Mouse (Mus musculus): Measurements from ENCODE around the gene Ankrd24.
"Not testable (repeated sequence)": the region's sequence is repeated elsewhere in the genome, so short reads cannot be mapped to it uniquely, and the experiment has no call there.

The Ankrd24 gene

GRCm38 (mm10) chr10:81645391-81645790, 17.1 kb downstream of the Ankrd24 start:
- no peak for DNase-seq

- DNase-seq: no peak
Measured at GRCm38 (mm10) chr10:81646015-81646555, 17.7 kb downstream of the Ankrd24 start.

DNA sequence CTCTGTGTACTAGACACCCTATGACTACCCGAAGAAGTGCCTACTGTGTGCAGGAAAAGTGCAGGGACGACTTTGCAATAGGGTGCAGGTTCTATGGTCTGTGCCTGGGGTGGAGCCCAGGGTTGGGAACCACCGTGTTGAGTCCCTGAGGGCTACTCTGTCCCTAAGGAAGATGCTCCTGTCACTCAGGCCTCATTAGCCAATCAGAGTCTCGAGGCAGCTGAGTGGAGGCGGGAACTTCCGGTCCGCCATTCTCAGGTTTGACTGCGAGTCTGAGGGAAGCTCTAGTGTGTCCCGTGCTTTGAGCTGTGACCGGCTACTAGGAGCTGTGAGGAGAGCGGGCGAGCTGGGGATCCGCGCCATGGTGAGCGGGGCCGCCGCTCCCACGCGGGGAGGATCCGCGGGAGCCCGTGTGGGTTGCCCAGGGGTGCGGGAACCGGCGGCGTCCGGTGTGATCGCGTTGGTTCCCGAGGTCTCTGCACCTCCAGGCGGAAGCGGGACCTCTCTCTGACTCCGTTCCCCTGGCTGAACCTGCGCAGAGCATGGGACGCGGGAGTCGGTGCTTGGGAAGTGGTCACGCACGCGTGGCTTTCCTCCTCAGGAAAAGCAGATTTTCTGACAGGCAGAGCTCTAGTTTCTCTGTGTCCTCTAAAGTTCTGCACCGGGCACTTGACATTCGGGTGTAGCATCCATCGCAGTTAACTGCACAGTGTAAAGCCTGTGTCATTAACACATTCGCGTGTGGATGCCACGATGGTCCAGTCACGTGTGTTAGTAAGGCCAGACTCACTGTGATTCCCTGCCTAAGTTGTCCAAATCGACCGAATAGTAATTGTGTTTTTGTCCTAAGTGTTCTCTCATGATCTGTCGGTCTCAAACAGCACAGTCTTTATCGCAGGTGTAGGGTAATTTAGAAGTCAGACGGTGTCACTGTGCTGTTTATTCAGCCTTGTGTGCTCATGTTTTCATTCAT, 20.7 kb downstream of the Ankrd24 start, which contains the start of gene Gm10778:
TSS of gene Gm10778 (plus strand) at position 257 of the 973 bp plus-strand sequence.
- peak; percentile 87 to 91 for DNase-seq

- DNase-seq: peak in 1 of 2 experiments; percentile 0
Measured at GRCm38 (mm10) chr10:81655178-81655577, 26.8 kb downstream of the Ankrd24 start.

- no peak for DNase-seq
Measured at GRCm38 (mm10) chr10:81656174-81656573, 27.8 kb downstream of the Ankrd24 start.

DNA sequence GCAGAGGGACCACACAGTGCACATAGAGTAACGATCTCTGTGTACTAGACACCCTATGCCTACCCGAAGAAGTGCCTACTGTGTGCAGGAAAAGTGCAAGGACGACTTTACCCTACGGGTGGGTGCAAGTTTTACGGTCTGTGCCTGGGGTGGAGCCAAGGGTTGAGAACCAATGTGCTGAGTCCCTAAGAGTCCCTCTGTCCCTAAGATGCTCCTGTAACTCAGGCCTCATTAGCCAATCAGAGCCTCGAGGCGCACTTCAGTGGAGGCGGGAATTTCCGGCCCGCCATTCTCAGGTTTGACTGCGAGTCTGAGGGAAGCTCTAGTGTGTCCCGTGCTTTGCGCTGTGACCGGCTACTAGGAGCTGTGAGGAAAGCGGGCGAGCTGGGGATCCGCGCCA, 58.8 kb downstream of the Ankrd24 start:
- DNase-seq: not testable (repeated sequence)

All from kidney, postnatal 4 days (tissue).